Mouse (Mus musculus): ENCODE results near the gene Mettl7a3. TPM values are rescaled to one million over a fixed set of nuclear protein-coding genes. Genes with fewer than 3 reads are reported as not detected.
"Not testable (repeated sequence)": the region's sequence is repeated elsewhere in the genome, so short reads cannot be mapped to it uniquely, and the experiment has no call there.

Gene Mettl7a3
- polyA plus RNA-seq, 1 experiment: not detected

- H3ac ChIP-seq (ENCODE audit: control insufficient read depth, insufficient read length): no peak overlapping the region
- no peak overlapping the region for H3K4me2 ChIP-seq (ENCODE audit: low read depth)
- H3K36me3 ChIP-seq (ENCODE audit: control insufficient read depth, insufficient read depth): no peaks in the 10 kb centered on the region
- H3K27me3 ChIP-seq (ENCODE audit: control insufficient read depth, insufficient read depth, insufficient read length): peaks cover 29% of the 10 kb centered on the region
- H3K79me2 ChIP-seq (ENCODE audit: control insufficient read depth, insufficient read depth): no peaks in the 10 kb centered on the region
- no peak overlapping the region for H3K4me3 ChIP-seq
- TF ChIP-seq E2F4 (IDR thresholded peaks at IDR 0.05; ENCODE audit: insufficient read depth) (no peak), TCF3 (IDR thresholded peaks at IDR 0.05; ENCODE audit: insufficient read length, low read depth) (no peak), CEBPB (IDR thresholded peaks at IDR 0.05; ENCODE audit: insufficient read depth, poor library complexity, severe bottlenecking) (no peak), SRF (IDR thresholded peaks at IDR 0.05; ENCODE audit: control insufficient read depth, insufficient read length, low read depth) (no peak), MYOD1 (IDR thresholded peaks at IDR 0.05; ENCODE audit: control insufficient read depth in 1 of 3, insufficient read length in 2 of 3, low read depth in 2 of 3) (no peak), MYOG (IDR thresholded peaks at IDR 0.05; ENCODE audit: control insufficient read depth in 1 of 3, insufficient read depth in 1 of 3, insufficient read length in 2 of 3, low read depth in 2 of 3) (no peak), POLR2AphosphoS2 (IDR thresholded peaks at IDR 0.05; ENCODE audit: insufficient read length, low read depth) (no peak), POLR2A (IDR thresholded peaks at IDR 0.05; ENCODE audit: insufficient read length, low read depth) (no peak), MAX (IDR thresholded peaks at IDR 0.05; ENCODE audit: low read depth) (no peak), USF1 (IDR thresholded peaks at IDR 0.05; ENCODE audit: low read depth) (no peak), REST (IDR thresholded peaks at IDR 0.05; ENCODE audit: insufficient read depth, insufficient read length) (no peak)
These were observed 21.1 kb downstream of the Mettl7a3 start for GRCm38 (mm10) chr15:100355876-100356275.

- H3K79me2 ChIP-seq (ENCODE audit: control insufficient read depth, insufficient read depth): no peaks in the 10 kb centered on the region
- no peak within 1 kb of the TSS for H3ac ChIP-seq (ENCODE audit: control insufficient read depth, insufficient read length)
- H3K4me3 ChIP-seq: no peak within 1 kb of the TSS
- H3K27me3 ChIP-seq (ENCODE audit: control insufficient read depth, insufficient read depth, insufficient read length): peaks cover 66% of the 10 kb centered on the region
- no peak for TF ChIP-seq MYOD1 (IDR thresholded peaks at IDR 0.05; ENCODE audit: control insufficient read depth in 1 of 3, insufficient read length in 2 of 3, low read depth in 2 of 3)
- TF ChIP-seq POLR2A (IDR thresholded peaks at IDR 0.05; ENCODE audit: insufficient read length, low read depth): no peak
- no peak for TF ChIP-seq TCF3 (IDR thresholded peaks at IDR 0.05; ENCODE audit: insufficient read length, low read depth)
- no peak for TF ChIP-seq MYOG (IDR thresholded peaks at IDR 0.05; ENCODE audit: control insufficient read depth in 1 of 3, insufficient read depth in 1 of 3, insufficient read length in 2 of 3, low read depth in 2 of 3)
- no peak for TF ChIP-seq MAX (IDR thresholded peaks at IDR 0.05; ENCODE audit: low read depth)
- TF ChIP-seq SRF (IDR thresholded peaks at IDR 0.05; ENCODE audit: control insufficient read depth, insufficient read length, low read depth): no peak
- TF ChIP-seq CEBPB (IDR thresholded peaks at IDR 0.05; ENCODE audit: insufficient read depth, poor library complexity, severe bottlenecking): no peak
- TF ChIP-seq USF1 (IDR thresholded peaks at IDR 0.05; ENCODE audit: low read depth): no peak
- H3K4me2 ChIP-seq (ENCODE audit: low read depth): no peak within 1 kb of the TSS
- H3K36me3 ChIP-seq (ENCODE audit: control insufficient read depth, insufficient read depth): no peaks in the 10 kb centered on the region
These were observed 29.5 kb downstream of the Mettl7a3 start, which contains the start of gene Higd1c for GRCm38 (mm10) chr15:100364242-100364641. TSS of gene Higd1c (plus strand) at chr15:100364542.

GRCm38 (mm10) chr15:100365967-100366366, 31.2 kb downstream of the Mettl7a3 start:
- H3K4me2 ChIP-seq (ENCODE audit: low read depth); H3K4me3 ChIP-seq; H3K79me2 ChIP-seq (ENCODE audit: control insufficient read depth, insufficient read depth); H3K36me3 ChIP-seq (ENCODE audit: control insufficient read depth, insufficient read depth); H3ac ChIP-seq (ENCODE audit: control insufficient read depth, insufficient read length): not testable (repeated sequence)
- H3K27me3 ChIP-seq (ENCODE audit: control insufficient read depth, insufficient read depth, insufficient read length): peaks cover 65% of the 10 kb centered on the region

GRCm38 (mm10) chr15:100367119-100367518, 32.4 kb downstream of the Mettl7a3 start:
- Histone ChIP-seq H3ac (ENCODE audit: control insufficient read depth, insufficient read length) (no peak overlapping the region), H3K27me3 (ENCODE audit: control insufficient read depth, insufficient read depth, insufficient read length) (peaks cover 62% of the 10 kb centered on the region), H3K4me2 (ENCODE audit: low read depth) (no peak overlapping the region), H3K4me3 (no peak overlapping the region), H3K36me3 (ENCODE audit: control insufficient read depth, insufficient read depth) (no peaks in the 10 kb centered on the region), H3K79me2 (ENCODE audit: control insufficient read depth, insufficient read depth) (no peaks in the 10 kb centered on the region)
- no peak for TF ChIP-seq MYOG (IDR thresholded peaks at IDR 0.05; ENCODE audit: control insufficient read depth in 1 of 3, insufficient read depth in 1 of 3, insufficient read length in 2 of 3, low read depth in 2 of 3)
- no peak for TF ChIP-seq E2F4 (IDR thresholded peaks at IDR 0.05; ENCODE audit: insufficient read depth)
- no peak for TF ChIP-seq SRF (IDR thresholded peaks at IDR 0.05; ENCODE audit: control insufficient read depth, insufficient read length, low read depth)
- TF ChIP-seq USF1 (IDR thresholded peaks at IDR 0.05; ENCODE audit: low read depth): no peak
- TF ChIP-seq REST (IDR thresholded peaks at IDR 0.05; ENCODE audit: insufficient read depth, insufficient read length): no peak
- TF ChIP-seq MAX (IDR thresholded peaks at IDR 0.05; ENCODE audit: low read depth): no peak
- TF ChIP-seq CEBPB (IDR thresholded peaks at IDR 0.05; ENCODE audit: insufficient read depth, poor library complexity, severe bottlenecking): no peak
- no peak for TF ChIP-seq POLR2A (IDR thresholded peaks at IDR 0.05; ENCODE audit: insufficient read length, low read depth)
- TF ChIP-seq TCF3 (IDR thresholded peaks at IDR 0.05; ENCODE audit: insufficient read length, low read depth): no peak
- TF ChIP-seq POLR2AphosphoS2 (IDR thresholded peaks at IDR 0.05; ENCODE audit: insufficient read length, low read depth): no peak

GRCm38 (mm10) chr15:100375066-100375465, 40.3 kb downstream of the Mettl7a3 start:
- H3K4me2 ChIP-seq (ENCODE audit: low read depth): no peak overlapping the region
- H3K27me3 ChIP-seq (ENCODE audit: control insufficient read depth, insufficient read depth, insufficient read length): peaks cover 5% of the 10 kb centered on the region
- H3ac ChIP-seq (ENCODE audit: control insufficient read depth, insufficient read length): no peak overlapping the region
- no peak for TF ChIP-seq POLR2AphosphoS2 (IDR thresholded peaks at IDR 0.05; ENCODE audit: insufficient read length, low read depth)
- TF ChIP-seq TCF12 (IDR thresholded peaks at IDR 0.05; ENCODE audit: insufficient read depth, poor library complexity, severe bottlenecking): no peak
- TF ChIP-seq MAX (IDR thresholded peaks at IDR 0.05; ENCODE audit: low read depth): no peak
- no peak for TF ChIP-seq SRF (IDR thresholded peaks at IDR 0.05; ENCODE audit: control insufficient read depth, insufficient read length, low read depth)
- TF ChIP-seq USF1 (IDR thresholded peaks at IDR 0.05; ENCODE audit: low read depth): no peak
- TF ChIP-seq TCF3 (IDR thresholded peaks at IDR 0.05; ENCODE audit: insufficient read length, low read depth): no peak
- TF ChIP-seq MYOG (IDR thresholded peaks at IDR 0.05; ENCODE audit: control insufficient read depth in 1 of 3, insufficient read depth in 1 of 3, insufficient read length in 2 of 3, low read depth in 2 of 3): no peak
- TF ChIP-seq CEBPB (IDR thresholded peaks at IDR 0.05; ENCODE audit: insufficient read depth, poor library complexity, severe bottlenecking): no peak
- TF ChIP-seq MYOD1 (IDR thresholded peaks at IDR 0.05; ENCODE audit: control insufficient read depth in 1 of 3, insufficient read length in 2 of 3, low read depth in 2 of 3): no peak
- no peak for TF ChIP-seq REST (IDR thresholded peaks at IDR 0.05; ENCODE audit: insufficient read depth, insufficient read length)
- TF ChIP-seq POLR2A (IDR thresholded peaks at IDR 0.05; ENCODE audit: insufficient read length, low read depth): no peak
- H3K36me3 ChIP-seq (ENCODE audit: control insufficient read depth, insufficient read depth): no peaks in the 10 kb centered on the region
- no peak overlapping the region for H3K4me3 ChIP-seq
- no peaks in the 10 kb centered on the region for H3K79me2 ChIP-seq (ENCODE audit: control insufficient read depth, insufficient read depth)

- H3ac ChIP-seq (ENCODE audit: control insufficient read depth, insufficient read length); H3K27me3 ChIP-seq (ENCODE audit: control insufficient read depth, insufficient read depth, insufficient read length); H3K36me3 ChIP-seq (ENCODE audit: control insufficient read depth, insufficient read depth); H3K79me2 ChIP-seq (ENCODE audit: control insufficient read depth, insufficient read depth); H3K4me3 ChIP-seq; H3K4me2 ChIP-seq (ENCODE audit: low read depth): not testable (repeated sequence)
These were observed 43.2 kb downstream of the Mettl7a3 start for GRCm38 (mm10) chr15:100377847-100378505.

All from myocyte (in vitro differentiated cells).